Mouse (Mus musculus) retina, postnatal 7 days (tissue): ENCODE measurements around the gene P3h3.
A peak's percentile ranks its signal among the peaks of the same experiment; 100 is the strongest.
"Not testable (repeated sequence)": the region's sequence is repeated elsewhere in the genome, so short reads cannot be mapped to it uniquely, and the experiment has no call there.

Experiments used
- DNase-seq: peaks from one replicate; pipeline ENCODE4 v3.0.0-alpha.2; 2012; ENCODE audit warnings: low read depth, low spot score

The P3h3 gene

DNA sequence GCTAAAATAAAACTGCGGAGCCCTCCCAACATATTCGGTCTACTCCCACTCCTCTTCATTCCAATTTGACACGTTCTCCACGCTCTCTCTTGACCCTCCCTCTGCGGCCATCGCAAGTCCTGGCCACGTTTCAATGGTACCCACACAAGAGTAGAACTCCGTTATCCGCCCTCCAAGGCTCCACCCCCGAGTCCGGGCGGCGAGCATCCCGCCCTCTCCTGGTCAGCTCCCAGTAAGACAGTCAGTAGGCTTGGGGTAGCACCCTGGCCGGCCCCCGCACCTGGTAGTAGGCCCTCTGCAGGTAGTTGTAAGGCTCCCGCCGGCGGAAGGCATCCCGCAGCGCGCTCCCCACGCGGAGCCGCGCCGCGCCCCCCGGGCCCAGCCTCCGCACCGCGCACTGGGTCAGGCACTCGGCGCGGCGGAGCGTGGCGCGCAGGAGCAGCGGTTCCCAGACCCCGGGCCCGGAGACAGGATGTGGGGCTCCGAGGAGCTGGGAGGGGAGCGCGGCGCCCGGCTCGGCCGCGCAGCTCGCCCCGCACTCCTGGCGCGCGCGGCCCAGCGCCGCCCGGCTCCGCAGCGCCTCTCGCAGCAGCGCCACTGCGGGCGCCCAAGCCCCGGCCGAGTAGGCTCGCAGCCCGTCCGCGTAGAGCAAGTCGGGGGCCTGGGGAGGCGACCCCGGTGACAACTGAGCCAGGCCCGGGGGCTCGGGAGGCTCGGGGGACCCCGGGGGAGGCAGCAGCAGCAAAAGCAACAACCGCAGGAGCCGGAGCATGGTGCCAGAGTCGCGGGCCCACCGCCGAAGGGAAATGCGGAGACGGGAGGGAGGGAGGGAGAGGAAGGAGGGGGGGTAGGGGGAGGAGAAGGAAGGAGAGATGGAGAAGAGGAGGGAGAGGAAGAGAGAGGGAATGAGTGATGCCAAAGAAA is at the start of gene P3h3:
TSS of gene P3h3 (minus strand) at position 837 of the 924 bp plus-strand sequence.
- DNase-seq, result peak; percentile 69

GRCm38 (mm10) chr6:124904991-124905860 is 47.7 kb upstream of the P3h3 start:
- DNase-seq, result no peak

DNA sequence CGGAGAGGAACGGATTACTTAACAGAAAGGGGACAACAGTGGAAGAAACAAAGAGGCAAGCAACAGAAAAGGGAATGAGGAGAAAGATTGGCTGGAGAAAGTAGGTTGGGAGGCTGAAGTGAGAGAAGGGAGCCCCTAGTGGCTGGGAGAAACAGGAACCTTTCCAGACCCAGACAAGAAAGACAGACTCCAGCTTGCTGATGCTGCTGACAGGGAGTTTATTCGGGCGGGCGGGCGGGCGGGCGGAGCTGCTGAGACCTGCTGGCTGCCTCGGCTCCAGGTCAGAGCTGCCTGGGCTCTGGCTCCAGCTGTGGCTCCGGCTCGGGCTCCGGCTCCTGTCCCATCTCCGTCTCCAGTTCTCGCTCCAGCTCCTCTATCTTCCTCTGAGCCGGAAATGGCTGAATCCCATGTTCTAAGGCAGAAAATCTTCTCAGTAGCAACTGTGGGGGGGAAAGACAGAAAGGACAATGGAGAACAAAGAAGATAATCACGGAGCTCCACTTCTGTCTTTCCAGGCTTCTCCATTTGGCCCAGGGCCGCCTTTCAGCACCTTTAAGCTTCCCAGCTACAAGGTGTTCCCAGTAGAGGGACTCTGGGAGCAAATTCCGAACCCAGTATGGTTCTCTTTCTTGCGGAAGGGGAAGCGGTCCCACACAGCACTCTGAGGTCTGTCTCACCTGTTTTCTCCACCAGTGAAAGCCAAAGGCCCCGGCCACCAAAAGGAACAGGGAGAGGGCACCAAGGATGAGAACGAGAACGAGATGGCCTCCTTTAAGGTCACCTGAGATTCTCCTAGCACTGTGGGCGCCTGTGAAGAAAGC is 46.8 kb upstream of the P3h3 start:
- DNase-seq, result peak; percentile 78

DNA sequence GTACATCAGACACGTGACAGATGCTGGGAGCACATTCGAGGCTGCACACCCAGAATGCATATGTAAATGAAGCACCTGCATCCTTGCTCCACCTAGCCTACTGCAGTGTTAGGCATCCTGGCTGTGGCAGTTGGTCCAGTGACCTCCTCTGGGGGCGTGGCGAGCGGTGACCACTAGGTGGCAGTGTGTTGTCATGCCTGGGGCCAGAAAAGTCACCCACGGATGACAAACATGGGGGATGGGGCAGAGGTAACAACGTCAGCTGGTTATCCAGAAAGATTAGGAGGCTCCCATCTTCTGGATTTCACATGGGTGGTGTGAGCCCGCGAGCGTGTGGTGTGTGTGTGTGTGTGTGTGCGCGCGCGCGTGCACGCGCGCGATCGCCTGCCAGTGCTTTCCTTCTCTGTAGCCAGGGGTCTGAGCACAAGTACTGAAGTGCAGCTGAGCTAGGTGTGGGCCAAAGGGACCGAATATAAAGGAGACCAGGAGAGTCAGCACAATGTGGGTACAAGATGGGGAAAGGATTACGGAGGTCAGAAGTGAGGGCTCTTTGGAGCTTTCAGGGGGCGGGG is 46.1 kb upstream of the P3h3 start:
- peak; percentile 95 for DNase-seq

GRCm38 (mm10) chr6:124901851-124902250 is 44.3 kb upstream of the P3h3 start:
- no peak for DNase-seq

GRCm38 (mm10) chr6:124900801-124901480 is 43.4 kb upstream of the P3h3 start:
- DNase-seq, result no peak

DNA sequence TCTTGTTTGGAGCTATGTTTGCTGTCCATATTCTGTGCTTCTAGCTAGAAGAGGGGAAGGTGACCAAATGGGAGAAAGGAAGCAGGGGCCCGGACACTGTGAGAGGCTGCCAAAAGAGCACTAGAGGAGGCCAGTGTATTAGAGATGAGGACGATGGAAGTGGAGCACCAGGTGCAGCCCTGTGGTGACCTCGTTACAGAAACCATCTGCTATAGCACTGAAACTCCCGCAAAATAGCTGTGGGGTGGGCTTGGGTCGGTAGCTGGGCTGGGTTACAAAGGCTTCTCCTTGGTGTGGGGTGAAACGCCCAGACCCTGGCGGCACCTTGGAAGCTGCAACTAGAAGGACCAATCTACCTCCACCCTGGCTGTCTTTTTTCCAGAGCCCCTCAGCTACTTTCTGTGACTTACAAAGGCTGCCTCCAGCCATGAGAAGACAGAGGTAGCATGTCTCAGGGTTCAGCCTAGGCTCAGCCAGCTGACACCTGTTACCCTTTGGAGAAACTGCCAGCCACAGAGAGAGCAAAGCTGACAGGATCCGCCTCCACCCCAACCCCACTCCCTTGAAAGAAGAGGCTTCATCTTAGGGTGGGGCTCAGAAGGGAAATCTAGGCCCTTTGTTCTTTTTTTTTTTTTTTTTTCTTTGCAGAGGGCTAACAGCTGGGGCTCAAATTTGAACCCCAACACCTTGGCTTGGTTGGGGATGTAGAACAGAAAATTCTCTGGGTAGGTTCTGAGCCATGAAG is 42.7 kb upstream of the P3h3 start:
- no peak for DNase-seq

GRCm38 (mm10) chr6:124898359-124898758 is 40.8 kb upstream of the P3h3 start:
- DNase-seq, result no peak

DNA sequence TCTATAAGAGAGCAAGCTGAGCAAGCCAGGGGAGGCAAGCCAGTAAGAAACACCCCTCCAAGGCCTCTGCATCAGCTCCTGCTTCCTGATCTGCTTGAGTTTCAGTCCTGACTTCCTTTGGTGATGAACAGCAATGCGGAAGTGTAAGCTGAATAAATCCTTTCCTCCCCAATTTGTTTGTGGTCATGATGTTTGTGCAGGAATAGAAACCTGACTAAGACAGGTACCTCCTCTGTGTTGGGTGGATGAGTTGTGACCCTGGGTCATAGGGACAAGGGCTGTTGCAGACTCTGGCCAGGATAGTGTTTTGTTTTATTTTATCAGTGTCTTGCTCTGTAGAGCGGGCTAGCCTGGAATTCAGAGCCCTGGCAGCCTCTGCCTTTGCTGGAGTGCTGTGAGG is 36.6 kb upstream of the P3h3 start:
- not testable (repeated sequence) for DNase-seq

DNA sequence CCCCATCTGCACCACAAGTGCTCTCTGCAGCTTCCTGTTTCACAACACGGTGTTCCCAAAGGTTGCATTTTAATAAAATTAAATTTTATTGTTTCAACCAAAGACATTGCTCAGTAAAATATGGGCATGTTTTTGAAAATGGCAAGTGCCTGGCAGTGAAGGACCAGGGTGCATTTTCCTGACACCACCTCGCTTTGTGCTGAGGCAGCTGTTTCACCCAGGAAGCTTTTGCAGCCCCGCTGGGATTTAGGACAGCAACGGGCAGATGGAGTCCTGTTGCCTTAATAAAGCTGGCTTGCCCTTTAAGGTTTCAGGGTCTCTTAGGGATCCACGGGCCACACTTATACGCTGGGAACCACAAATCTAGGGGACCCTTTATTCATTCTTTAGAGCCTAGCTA is 33.4 kb upstream of the P3h3 start:
- no peak for DNase-seq

DNA sequence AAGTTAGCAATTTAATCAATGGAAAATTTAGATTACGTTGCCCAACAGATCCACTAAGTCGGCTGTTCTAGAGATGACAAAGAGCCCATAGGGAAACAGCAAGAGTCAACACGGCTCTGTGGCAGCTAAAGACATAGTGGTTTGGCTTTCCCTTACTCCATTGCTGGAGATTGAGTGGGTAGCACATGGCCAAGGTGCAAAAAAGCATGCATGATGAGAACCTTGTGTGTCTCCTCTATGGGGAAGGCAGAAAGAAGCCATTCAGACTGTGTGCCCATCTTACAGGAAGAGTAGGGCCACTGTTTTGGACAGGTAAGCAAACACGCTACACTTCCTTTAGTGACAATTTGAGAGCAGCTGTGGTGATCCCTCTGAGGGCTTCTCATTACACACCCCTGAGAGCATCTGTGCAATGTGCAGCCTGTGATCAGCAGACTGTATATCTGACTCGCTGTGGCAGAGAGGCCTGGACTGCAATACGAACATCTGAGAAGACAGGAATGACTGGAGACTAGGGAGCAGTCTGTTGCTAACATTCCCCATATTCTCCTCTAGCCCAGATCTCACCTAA is 31.1 kb upstream of the P3h3 start:
- no peak for DNase-seq

DNA sequence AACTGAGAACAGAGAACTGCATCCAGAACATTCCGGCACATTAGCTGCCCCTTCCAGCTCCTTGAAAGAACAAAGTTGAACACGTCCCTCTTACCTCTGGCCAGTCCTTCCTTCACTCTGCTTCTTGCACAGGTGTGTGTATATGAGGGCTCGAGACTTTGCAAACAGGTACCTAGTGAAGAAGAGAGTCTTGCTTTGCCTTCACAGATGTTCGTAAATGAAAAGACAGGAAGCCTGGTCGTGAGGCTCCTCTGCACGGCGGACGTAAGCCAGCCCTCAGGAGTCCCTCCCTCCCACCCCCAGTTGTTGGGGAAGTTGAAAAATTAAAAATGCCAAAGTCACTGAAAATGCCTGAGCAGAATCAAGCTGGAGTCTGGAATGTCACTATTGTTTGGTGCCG is 30.4 kb upstream of the P3h3 start, which contains the start of gene Cd4:
TSS of gene Cd4 (minus strand) at position 236 of the 400 bp plus-strand sequence.
- DNase-seq, result no peak

GRCm38 (mm10) chr6:124885956-124886381 is 28.4 kb upstream of the P3h3 start:
- no peak for DNase-seq

- DNase-seq, result no peak
Observed at GRCm38 (mm10) chr6:124884714-124885500, 27.4 kb upstream of the P3h3 start.

DNA sequence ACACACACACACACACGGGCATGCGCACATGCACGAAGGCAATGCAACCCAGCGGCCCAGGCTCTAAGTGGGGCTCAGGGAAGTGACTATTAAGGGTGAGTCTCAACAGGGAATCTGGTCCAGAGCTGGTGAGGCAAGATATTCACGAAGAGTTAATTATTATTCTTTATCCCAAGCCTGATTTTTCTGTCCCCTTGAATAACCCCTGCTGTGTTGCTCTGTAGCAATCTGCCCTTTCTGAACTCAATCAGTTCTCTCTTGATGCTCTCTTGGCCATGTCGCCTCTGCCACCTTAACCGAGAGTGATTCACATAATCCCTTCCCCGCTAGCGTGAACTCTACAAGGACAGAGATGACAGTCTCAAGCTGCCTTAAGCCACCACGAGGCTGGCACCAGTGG is 25.8 kb upstream of the P3h3 start:
- DNase-seq, result no peak

DNA sequence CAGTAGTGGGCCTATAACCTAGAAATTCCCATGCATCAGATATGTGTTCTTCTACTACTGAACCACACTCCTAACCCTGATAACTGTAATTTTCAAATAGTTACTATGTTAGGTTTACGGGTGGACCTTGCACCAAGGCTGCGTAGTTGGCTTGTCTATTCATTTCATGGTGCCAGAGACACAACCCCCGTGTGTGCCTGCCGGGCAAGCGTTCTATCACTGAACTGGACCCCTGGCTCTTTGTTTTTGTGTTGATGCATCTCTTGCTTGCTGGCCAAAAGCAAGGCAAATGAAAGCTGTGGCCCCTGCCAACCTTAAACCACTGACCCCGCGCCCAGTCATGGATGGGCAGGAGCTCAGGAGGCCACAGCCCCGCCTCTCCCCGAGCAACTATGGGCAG is 24.3 kb upstream of the P3h3 start:
- no peak for DNase-seq

DNA sequence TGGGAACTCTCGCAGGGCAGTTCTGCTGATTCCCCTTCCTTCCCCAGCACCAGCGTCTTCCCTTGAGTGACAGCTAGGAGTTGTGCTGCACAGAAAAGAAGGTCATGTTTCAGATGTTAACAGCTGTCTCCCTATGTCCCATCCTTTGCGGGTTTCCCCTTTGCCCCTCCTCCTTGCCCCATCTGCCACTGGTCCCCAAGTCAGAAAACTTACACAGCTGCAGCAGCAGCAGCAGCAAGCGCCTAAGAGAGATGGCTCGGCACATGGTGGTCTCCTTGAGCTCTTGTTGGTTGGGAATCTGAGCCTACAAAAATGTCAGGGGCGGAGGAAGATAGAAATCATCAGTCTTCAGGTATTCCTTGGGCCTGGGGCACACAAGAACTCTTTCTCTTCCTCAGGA is 21.8 kb upstream of the P3h3 start:
- DNase-seq, result no peak

DNA sequence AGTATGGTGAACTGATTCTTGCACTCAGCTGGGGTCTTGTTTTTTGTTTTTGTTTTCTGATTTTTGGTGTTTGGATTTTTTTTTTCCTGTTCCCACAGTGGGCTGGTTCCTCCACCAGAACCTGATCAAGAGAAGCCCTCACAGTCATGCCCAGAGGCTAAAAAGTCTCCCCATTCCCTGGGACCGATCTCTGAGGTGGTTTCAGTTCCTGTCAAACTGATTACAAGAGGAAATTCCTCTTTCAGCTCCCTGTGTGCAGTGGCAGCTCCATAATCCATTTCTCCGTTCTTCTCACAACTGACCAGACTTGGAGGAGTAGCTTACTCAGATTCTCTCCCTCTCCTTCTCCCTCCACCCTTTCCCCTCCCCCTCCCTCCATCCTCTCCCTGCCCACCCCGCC is 16.8 kb upstream of the P3h3 start:
- DNase-seq, result no peak

GRCm38 (mm10) chr6:124866560-124866959 is 9.0 kb upstream of the P3h3 start:
- DNase-seq, result no peak
